Mouse (Mus musculus) urinary bladder, adult 2 months (tissue): ENCODE data around the gene Fgb. TPM values are rescaled to one million over a fixed set of nuclear protein-coding genes. Genes with fewer than 3 reads are reported as not detected.

Source experiments
- polyA plus RNA-seq: library from polyadenylated mRNA; depleted of rRNA; stranded (reverse); fragments of >200 nt; gene quantifications from 2 replicates; pipeline ENCODE4 v1.2.3, GENCODE M21; 2012; rRNA removed

Gene Fgb
- polyA plus RNA-seq, 1 experiment = 0.01 TPM

Other genes starting within 250 kb of the Fgb start
- 1.0 and 1.1 TPM in 2 replicates for gene Rbm46, start 173.4 kb downstream of the Fgb start, polyA plus RNA-seq
- gene Lrat, start 145.9 kb downstream of the Fgb start, polyA plus RNA-seq = 1.5 and 1.7 TPM in 2 replicates
- gene Fgg, start 42.1 kb downstream of the Fgb start, polyA plus RNA-seq = 0.44 TPM in 1 of 2 replicates, not detected in the other
- 0.27 TPM in 1 of 2 replicates, not detected in the other for gene Fga, start 23.8 kb downstream of the Fgb start, polyA plus RNA-seq
- 47.6 and 52.4 TPM in 2 replicates for gene Plrg1, start 5.7 kb upstream of the Fgb start, polyA plus RNA-seq
- gene Dchs2, start 78.1 kb upstream of the Fgb start, polyA plus RNA-seq = 0.17 and 0.25 TPM in 2 replicates